Mouse (Mus musculus) 416B (cell line): Measurements from ENCODE around the gene Ran.
"Not testable (repeated sequence)": the region's sequence is repeated elsewhere in the genome, so short reads cannot be mapped to it uniquely, and the experiment has no call there.

Experiments used
- DNase-seq: peaks from one replicate; pipeline ENCODE4 v3.0.0; 2011; ENCODE audit warnings: low read depth

The Ran gene

GRCm38 (mm10) chr5:129019497-129020299, at the start of gene Ran:
Gene Ran, plus strand, starts transcription at chr5:129020069.
- DNase-seq: peak; percentile 91

- DNase-seq: no peak
Observed at GRCm38 (mm10) chr5:128970878-128971277, 49.0 kb upstream of the Ran start.

GRCm38 (mm10) chr5:128971298-128971697, 48.6 kb upstream of the Ran start:
- peak; percentile 67 for DNase-seq

GRCm38 (mm10) chr5:128976266-128976665, 43.6 kb upstream of the Ran start:
- peak; percentile 53 for DNase-seq

- DNase-seq: not testable (repeated sequence)
Observed at GRCm38 (mm10) chr5:128977466-128977865, 42.4 kb upstream of the Ran start.

GRCm38 (mm10) chr5:128978957-128979356, 40.9 kb upstream of the Ran start:
- no peak for DNase-seq

- no peak for DNase-seq
Observed at GRCm38 (mm10) chr5:128980857-128981256, 39.0 kb upstream of the Ran start.

GRCm38 (mm10) chr5:128981607-128982006, 38.3 kb upstream of the Ran start:
- peak; percentile 56 for DNase-seq

GRCm38 (mm10) chr5:128984536-128984935, 35.3 kb upstream of the Ran start:
- DNase-seq: no peak

- no peak for DNase-seq
Observed at GRCm38 (mm10) chr5:128985946-128986345, 33.9 kb upstream of the Ran start.

GRCm38 (mm10) chr5:128987141-128987954, 32.5 kb upstream of the Ran start:
- no peak for DNase-seq

- peak; percentile 60 for DNase-seq
Observed at GRCm38 (mm10) chr5:129000706-129001468, 19.0 kb upstream of the Ran start.

- DNase-seq: peak; percentile 74
Observed at GRCm38 (mm10) chr5:129002571-129003011, 17.3 kb upstream of the Ran start.

GRCm38 (mm10) chr5:129005416-129005815, 14.5 kb upstream of the Ran start:
- DNase-seq: no peak

GRCm38 (mm10) chr5:129006031-129006788, 13.7 kb upstream of the Ran start:
- DNase-seq: no peak

- DNase-seq: no peak
Observed at GRCm38 (mm10) chr5:129007105-129007957, 12.5 kb upstream of the Ran start.

- peak; percentile 26 for DNase-seq
Observed at GRCm38 (mm10) chr5:129008008-129008407, 11.9 kb upstream of the Ran start.

GRCm38 (mm10) chr5:129008412-129008826, 11.4 kb upstream of the Ran start, which contains the start of gene Stx2:
Gene Stx2, minus strand, starts transcription at chr5:129008574.
- peak; percentile 86 for DNase-seq

- no peak for DNase-seq
Observed at GRCm38 (mm10) chr5:129009577-129009976, 10.3 kb upstream of the Ran start.

GRCm38 (mm10) chr5:129010937-129011336, 8.9 kb upstream of the Ran start:
- no peak for DNase-seq
